Mouse (Mus musculus) E14TG2a.4 (cell line): ENCODE measurements at regions not wholly inside any gene's neighbourhood (a gene's known extent, or its start where the extent isn't known, plus 50 kb on each side); places are given as distances from the start of the nearest gene placed in this dataset.

Experiments
- H3K27me3 ChIP-seq: 2 replicates; pipeline ENCODE4 v1.6.1; 2014; ENCODE audit warnings: low read length, control low read depth; ENCODE audit not compliant: insufficient read depth
- H3K36me3 ChIP-seq: 2 replicates; pipeline ENCODE4 v1.6.1; 2014; ENCODE audit warnings: low read length, control low read depth; ENCODE audit not compliant: insufficient read depth
- H3K4me1 ChIP-seq: replicated peaks from 2 replicates; pipeline ENCODE4 v1.6.1; 2014; ENCODE audit warnings: low read depth, low read length, control low read depth
- H3K4me3 ChIP-seq: replicated peaks from 2 replicates; pipeline ENCODE4 v1.5.1; 2014; ENCODE audit warnings: mild to moderate bottlenecking, low read length
- H3K9me3 ChIP-seq: 2 replicates; pipeline ENCODE4 v1.6.1; 2014; ENCODE audit warnings: low read length, control low read depth
- CTCF ChIP-seq: conservative IDR thresholded peaks from 2 replicates; pipeline ENCODE4 v1.5.1; 2014; ENCODE audit warnings: low read length
- NANOG ChIP-seq: IDR thresholded peaks from 2 replicates; pipeline ENCODE4 v1.6.1; 2014; ENCODE audit warnings: borderline replicate concordance, low read length, mixed read lengths
- POU5F1 ChIP-seq: IDR thresholded peaks from 2 replicates; pipeline ENCODE4 v1.6.1; 2014; ENCODE audit warnings: low read length, borderline replicate concordance

DNA sequence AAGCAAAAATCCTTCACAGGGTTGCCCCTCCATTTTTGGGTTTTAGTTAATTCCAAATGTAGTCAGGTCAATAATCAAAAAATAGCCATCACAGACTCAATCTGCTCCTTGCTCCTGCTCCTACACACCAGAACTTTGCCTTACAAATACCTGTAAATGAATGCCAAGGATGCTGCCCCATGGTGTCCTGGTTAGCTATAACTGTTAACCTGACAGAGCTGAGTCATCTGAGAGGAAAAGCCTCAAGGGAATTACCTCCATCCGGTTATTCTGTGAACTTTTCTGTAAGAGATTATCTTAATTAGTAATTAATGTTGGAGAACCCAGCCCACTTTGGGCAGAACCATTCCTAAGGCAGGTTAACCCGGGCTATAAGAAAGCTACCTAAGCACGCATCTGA is 325.4 kb upstream of the Castor2 start:
- no peaks in the 10 kb centered on the region; the same call in 1 of the 2 replicates for H3K27me3 ChIP-seq
- no peaks in the 10 kb centered on the region for H3K36me3 ChIP-seq
- no peaks in the 10 kb centered on the region for H3K9me3 ChIP-seq
- no peaks in the 10 kb centered on the region for H3K4me1 ChIP-seq
- TF ChIP-seq POU5F1 (no peak), CTCF (no peak), NANOG (no peak)
- no peak overlapping the region for H3K4me3 ChIP-seq

DNA sequence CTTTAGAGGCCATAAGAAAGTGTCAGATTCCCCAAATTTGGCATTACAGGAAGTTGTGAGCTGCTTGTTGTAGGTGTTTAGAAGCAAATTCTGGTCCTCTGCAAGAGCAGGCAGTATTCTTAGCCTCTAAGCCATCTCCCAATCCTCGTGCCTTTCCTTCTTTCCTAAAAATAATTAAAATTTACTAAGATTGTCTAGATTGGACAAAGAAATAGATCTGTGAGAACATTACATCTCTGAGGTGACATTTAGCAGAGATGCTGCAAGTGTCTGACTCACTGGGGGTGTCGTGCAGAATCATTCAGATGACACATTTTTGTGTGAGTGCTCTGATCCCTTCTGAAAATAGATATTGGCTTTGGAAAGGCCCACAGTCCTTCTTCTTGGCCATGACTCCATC is 330.7 kb upstream of the Castor2 start:
- Histone ChIP-seq H3K9me3 (no peaks in the 10 kb centered on the region), H3K27me3 (no peaks in the 10 kb centered on the region), H3K4me3 (no peak overlapping the region), H3K4me1 (no peaks in the 10 kb centered on the region), H3K36me3 (no peaks in the 10 kb centered on the region)
- TF ChIP-seq CTCF = no peak
- TF ChIP-seq POU5F1 = no peak

DNA sequence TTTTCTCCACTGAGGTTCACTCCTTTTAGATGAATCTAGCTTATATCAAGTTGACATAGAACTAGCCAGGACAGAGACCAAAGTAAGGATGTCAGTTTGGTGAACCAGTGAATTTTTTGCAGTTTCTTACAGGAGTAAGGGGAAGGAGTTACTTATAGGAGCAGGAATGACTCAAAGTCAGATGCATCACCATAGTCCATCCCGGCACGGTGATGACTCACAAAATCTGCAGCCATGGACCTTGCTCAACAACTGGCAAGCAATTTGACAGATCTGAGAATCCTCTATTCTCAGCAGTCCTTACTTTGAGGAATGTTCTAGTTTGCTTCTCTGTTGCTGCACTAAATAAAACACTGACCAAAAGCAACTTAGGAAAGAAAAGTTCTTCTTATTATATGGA is 341.7 kb upstream of the Castor2 start:
- TF ChIP-seq NANOG (no peak), POU5F1 (no peak), CTCF (no peak)
- Histone ChIP-seq H3K4me3 (no peak overlapping the region), H3K9me3 (no peaks in the 10 kb centered on the region), H3K4me1 (peaks cover 20% of the 10 kb centered on the region), H3K27me3 (no peaks in the 10 kb centered on the region), H3K36me3 (no peaks in the 10 kb centered on the region)

DNA sequence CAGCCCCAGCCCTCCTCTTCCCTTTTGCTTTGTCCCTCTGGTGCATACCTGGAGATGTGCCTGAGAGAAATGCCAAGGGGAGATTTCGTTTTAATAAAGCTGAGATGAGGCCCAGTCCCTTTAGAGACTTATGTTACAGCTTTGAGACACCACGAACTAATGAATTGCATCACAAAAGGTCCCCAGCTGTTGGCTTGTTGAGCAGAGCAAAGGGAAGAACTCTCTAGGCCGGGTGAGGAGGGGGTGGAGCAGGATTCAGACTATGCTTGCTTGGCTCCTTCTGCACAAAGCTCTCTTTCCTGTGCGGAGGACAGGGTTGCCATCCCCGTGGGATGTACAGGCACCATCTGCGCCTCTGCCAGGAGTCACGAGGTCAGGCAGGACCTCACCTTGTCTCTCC is 345.3 kb upstream of the Castor2 start:
- H3K27me3 ChIP-seq = no peaks in the 10 kb centered on the region
- H3K4me3 ChIP-seq = no peak overlapping the region
- H3K36me3 ChIP-seq = no peaks in the 10 kb centered on the region
- peaks cover 23% of the 10 kb centered on the region for H3K4me1 ChIP-seq
- TF ChIP-seq POU5F1 (peak; percentile 94), NANOG (no peak), CTCF (no peak)
- peaks cover 1% of the 10 kb centered on the region; the same call in 1 of the 2 replicates for H3K9me3 ChIP-seq

DNA sequence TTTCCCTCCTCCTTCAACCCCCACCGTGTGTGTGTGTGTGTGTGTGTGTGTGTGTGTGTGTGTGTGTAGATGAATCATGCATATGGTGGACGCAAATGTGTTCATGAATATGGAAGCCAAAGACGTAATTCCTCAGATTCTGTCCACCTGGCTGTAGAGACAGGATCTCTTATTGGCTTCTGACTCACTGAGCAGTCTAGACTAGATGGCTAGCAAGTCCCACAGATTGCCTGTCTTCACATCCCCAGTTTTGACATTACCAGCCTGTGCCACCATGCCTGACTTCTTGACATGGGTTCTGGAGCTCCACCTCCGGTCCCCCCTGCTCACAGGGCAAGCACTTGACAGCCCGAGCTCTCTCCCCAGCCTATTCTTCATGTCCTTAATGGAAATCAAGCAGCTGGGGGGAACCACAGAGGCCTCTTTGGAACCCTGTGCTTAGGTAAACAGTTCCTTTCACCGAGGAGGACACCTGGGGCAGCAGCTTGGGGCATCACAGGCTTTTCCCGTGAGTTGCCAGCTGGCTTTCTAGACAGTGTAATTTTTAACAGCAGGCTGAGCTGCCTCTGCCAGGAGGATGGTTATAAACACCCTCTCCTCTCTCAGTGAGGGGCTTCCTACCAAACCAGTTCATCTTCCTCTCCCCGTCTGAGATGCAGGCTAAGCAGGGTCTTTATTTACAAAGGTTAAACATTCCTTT is 345.9 kb upstream of the Castor2 start:
- H3K4me1 ChIP-seq = peaks cover 23% of the 10 kb centered on the region
- peaks cover 5% of the 10 kb centered on the region; the same call in 1 of the 2 replicates for H3K9me3 ChIP-seq
- H3K27me3 ChIP-seq = no peaks in the 10 kb centered on the region
- no peak for TF ChIP-seq CTCF
- TF ChIP-seq NANOG = no peak
- no peak for TF ChIP-seq POU5F1
- no peak overlapping the region for H3K4me3 ChIP-seq
- no peaks in the 10 kb centered on the region for H3K36me3 ChIP-seq

DNA sequence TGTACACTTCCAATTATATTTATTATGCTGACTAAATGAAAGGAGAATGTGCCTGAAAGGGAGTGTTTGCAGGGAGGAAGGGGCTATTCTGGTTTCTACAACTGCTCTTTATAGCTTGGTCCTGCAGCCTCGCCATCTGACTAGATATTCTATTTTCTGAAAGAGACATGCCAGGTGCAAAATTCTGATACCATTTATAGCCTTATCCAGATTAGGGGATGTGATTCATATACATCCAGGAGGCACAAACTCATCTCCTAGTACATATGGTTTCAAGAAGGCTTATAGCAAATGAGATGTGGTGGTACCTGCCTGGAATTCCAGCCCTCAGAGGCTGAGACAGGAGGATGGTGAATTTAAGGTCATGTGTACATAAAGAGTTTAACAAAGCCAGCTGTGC is 352.6 kb upstream of the Castor2 start:
- TF ChIP-seq NANOG (no peak), POU5F1 (no peak), CTCF (no peak)
- Histone ChIP-seq H3K9me3 (peaks cover 23% of the 10 kb centered on the region), H3K4me1 (peaks cover 40% of the 10 kb centered on the region), H3K27me3 (no peaks in the 10 kb centered on the region; the same call in 1 of the 2 replicates), H3K4me3 (no peak overlapping the region), H3K36me3 (no peaks in the 10 kb centered on the region)

DNA sequence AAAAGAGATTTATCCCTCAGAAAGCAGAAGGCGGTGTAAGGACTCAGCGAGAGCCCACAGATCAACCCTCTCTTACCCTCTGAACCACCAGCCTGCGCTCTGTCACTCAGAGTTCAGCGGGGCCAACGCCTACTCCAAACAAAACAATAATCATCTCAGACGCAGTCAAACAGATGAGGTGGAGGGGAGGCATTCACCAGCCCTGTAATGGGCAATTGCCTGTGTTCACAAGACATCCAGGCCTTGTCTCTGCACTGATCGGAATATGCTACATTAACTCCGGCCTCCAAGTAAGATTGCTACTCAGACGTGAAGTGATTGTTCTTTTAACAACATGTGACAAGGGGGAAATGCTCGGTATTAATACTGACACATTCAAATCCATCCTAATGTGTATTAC is 353.1 kb upstream of the Castor2 start:
- no peak overlapping the region for H3K4me3 ChIP-seq
- TF ChIP-seq POU5F1 = no peak
- peak; percentile 17; the same call in 1 of the 2 replicates for TF ChIP-seq NANOG
- peaks cover 40% of the 10 kb centered on the region for H3K4me1 ChIP-seq
- H3K9me3 ChIP-seq = peaks cover 25% of the 10 kb centered on the region
- H3K36me3 ChIP-seq = no peaks in the 10 kb centered on the region
- H3K27me3 ChIP-seq = no peaks in the 10 kb centered on the region; the same call in 1 of the 2 replicates

DNA sequence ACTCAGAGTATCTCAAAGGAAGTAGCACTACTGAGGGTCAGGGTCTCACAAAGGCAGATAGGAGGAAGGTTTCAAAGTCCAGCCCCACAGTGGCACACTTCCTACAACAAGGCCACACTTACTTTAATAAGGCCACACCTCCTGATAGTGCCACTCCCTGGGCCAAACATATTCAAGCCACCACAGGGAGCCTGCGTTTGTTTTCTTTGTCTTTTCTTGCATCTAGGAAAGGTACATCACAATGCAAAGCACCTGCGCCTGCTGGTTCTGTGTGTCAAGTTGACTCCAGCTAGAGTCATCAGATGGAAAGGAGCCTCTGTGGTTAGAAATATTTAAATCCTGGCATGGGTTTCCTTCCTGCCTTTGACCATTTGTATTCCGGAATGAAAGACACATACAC is 355.4 kb upstream of the Castor2 start:
- H3K36me3 ChIP-seq = no peaks in the 10 kb centered on the region
- H3K27me3 ChIP-seq = no peaks in the 10 kb centered on the region; the same call in 1 of the 2 replicates
- H3K9me3 ChIP-seq = peaks cover 27% of the 10 kb centered on the region
- peaks cover 43% of the 10 kb centered on the region for H3K4me1 ChIP-seq
- TF ChIP-seq NANOG (peak; percentile 65), POU5F1 (no peak)
- no peak overlapping the region for H3K4me3 ChIP-seq

DNA sequence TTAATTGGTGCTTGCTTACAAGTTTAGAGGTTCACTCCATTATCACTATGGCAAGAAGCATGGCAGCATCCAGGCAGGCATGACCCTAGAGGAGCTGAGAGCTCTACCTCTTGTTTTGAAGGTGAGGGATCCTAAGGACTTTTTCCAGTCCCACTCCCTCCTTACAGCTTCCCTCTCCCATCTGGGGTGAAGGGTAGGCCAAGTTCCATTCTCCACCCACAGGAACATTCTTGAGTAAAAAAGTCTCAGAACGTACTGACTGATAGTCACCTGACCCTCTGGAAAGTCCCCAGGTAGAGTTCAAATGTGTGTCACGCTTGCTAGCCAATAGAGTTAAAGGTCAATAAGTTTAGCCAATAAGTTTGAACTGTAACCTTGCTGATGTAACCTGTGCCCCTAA is 355.9 kb upstream of the Castor2 start:
- Histone ChIP-seq H3K36me3 (no peaks in the 10 kb centered on the region), H3K4me3 (no peak overlapping the region), H3K9me3 (peaks cover 24% of the 10 kb centered on the region), H3K27me3 (no peaks in the 10 kb centered on the region; the same call in 1 of the 2 replicates), H3K4me1 (peaks cover 43% of the 10 kb centered on the region)
- no peak for TF ChIP-seq NANOG
- no peak for TF ChIP-seq CTCF
- no peak for TF ChIP-seq POU5F1
